Comparison of ENCODE assay signal across 25 mouse cellular contexts in genomic region chr17:79589913-79590312, GRCm38 (mm10).
"Had no signal": no experiment of that assay in that cellular context is flagged by ENCODE, and none has a peak within 500 bp of the region (broad histone marks: within the 10 kb centered on the region; RNA-seq: fewer than 3 reads in every experiment).

No protein-coding gene starts in this region.

- ATAC-seq: hindbrain, embryonic 16.5 days; inflammation-experienced regulatory T-cells, adult 6 months; liver, embryonic 12.5 days had no signal

- H3K9me3 ChIP-seq: heart, embryonic 10.5 days; heart, embryonic 12.5 days; hindbrain, embryonic 10.5 days; hindbrain, embryonic 12.5 days; limb, embryonic 13.5 days; limb, embryonic 15.5 days; liver, embryonic 12.5 days had no signal

- H3K27me3 ChIP-seq: heart, embryonic 12.5 days; hindbrain, embryonic 12.5 days; limb, embryonic 13.5 days; limb, embryonic 15.5 days; liver, embryonic 12.5 days had no signal

- H3K9ac ChIP-seq: heart, embryonic 12.5 days; hindbrain, embryonic 12.5 days; hindbrain, embryonic 14.5 days; limb, embryonic 13.5 days; limb, embryonic 15.5 days; liver, embryonic 12.5 days; liver, embryonic 14.5 days had no signal

- H3K4me3 ChIP-seq: heart, embryonic 10.5 days; heart, embryonic 12.5 days; hindbrain, embryonic 10.5 days; hindbrain, embryonic 12.5 days; layer of hippocampus, adult 2 months; left cerebral cortex, adult 2 months; limb, embryonic 13.5 days; limb, embryonic 15.5 days; liver, embryonic 12.5 days had no signal

- H3K36me3 ChIP-seq: heart, embryonic 10.5 days; heart, embryonic 12.5 days; hindbrain, embryonic 10.5 days; hindbrain, embryonic 12.5 days; limb, embryonic 13.5 days; limb, embryonic 15.5 days; liver, embryonic 12.5 days had no signal

- H3K4me2 ChIP-seq: heart, embryonic 12.5 days; hindbrain, embryonic 12.5 days; hindbrain, embryonic 14.5 days; limb, embryonic 13.5 days; limb, embryonic 15.5 days; liver, embryonic 12.5 days had no signal

- H3K27ac ChIP-seq: heart, embryonic 10.5 days; hindbrain, embryonic 10.5 days; hindbrain, embryonic 12.5 days; hindbrain, embryonic 14.5 days; layer of hippocampus, adult 2 months; left cerebral cortex, adult 2 months; limb, embryonic 13.5 days; limb, embryonic 15.5 days; liver, embryonic 12.5 days; liver, embryonic 14.5 days had no signal

- DNase-seq: gastrocnemius, postnatal 14 days; gastrocnemius, postnatal 36 days; heart, adult 18-20 months; heart, postnatal 10 days; heart, postnatal 4 days; kidney, adult 11 months; kidney, adult 2 months; kidney, adult 9 months; kidney, postnatal 10 days; kidney, postnatal 25 days; kidney, postnatal 4 days; left cerebral cortex, postnatal 4 days had no signal

- H3K4me1 ChIP-seq: heart, embryonic 10.5 days; heart, embryonic 12.5 days; hindbrain, embryonic 10.5 days; hindbrain, embryonic 12.5 days; limb, embryonic 13.5 days; limb, embryonic 15.5 days; liver, embryonic 12.5 days had no signal
